Mouse (Mus musculus) olfactory bulb, adult 2 months (tissue): ENCODE results near the gene Nipbl.

Source experiments
- CTCF ChIP-seq: fragments of 200-500 bp; IDR thresholded peaks from 2 replicates; pipeline ENCODE4 v1.5.1; 2012; ENCODE audit warnings: low read depth, mild to moderate bottlenecking, low read length, moderate library complexity; ENCODE audit not compliant: insufficient read depth
- POLR2A ChIP-seq: fragments of 200-500 bp; IDR thresholded peaks from 2 replicates; pipeline ENCODE4 v1.6.1; 2012; ENCODE audit warnings: mild to moderate bottlenecking, low read depth, low read length, moderate library complexity; ENCODE audit not compliant: insufficient read depth

GRCm38 (mm10) chr15:8324833-8325232, 119.4 kb downstream of the Nipbl start:
- TF ChIP-seq POLR2A (no peak), CTCF (no peak)
